Mouse (Mus musculus) thymus, adult 2 months (tissue): ENCODE data around the gene Ispd.

ENCODE experiments used
- CTCF ChIP-seq: fragments of 200-500 bp; IDR thresholded peaks from 2 replicates; pipeline ENCODE4 v1.5.1; 2012; ENCODE audit warnings: mild to moderate bottlenecking, control low read depth, low read length, moderate library complexity, borderline replicate concordance; ENCODE audit not compliant: control insufficient read depth, poor library complexity, insufficient read depth; ENCODE audit errors: extremely low read depth
- POLR2A ChIP-seq: fragments of 200-500 bp; IDR thresholded peaks from 2 replicates; pipeline ENCODE4 v1.6.1; 2012; ENCODE audit warnings: mild to moderate bottlenecking, low read length, control low read depth, moderate library complexity; ENCODE audit not compliant: control insufficient read depth, poor library complexity, insufficient read depth; ENCODE audit errors: extremely low read depth

- TF ChIP-seq POLR2A = no peak
- TF ChIP-seq CTCF = no peak
These were observed 996 bp upstream of the Ispd start for GRCm38 (mm10) chr12:36380254-36380653.
